Mouse (Mus musculus): ENCODE data around the gene Trim67.

Trim67 gene

DNA sequence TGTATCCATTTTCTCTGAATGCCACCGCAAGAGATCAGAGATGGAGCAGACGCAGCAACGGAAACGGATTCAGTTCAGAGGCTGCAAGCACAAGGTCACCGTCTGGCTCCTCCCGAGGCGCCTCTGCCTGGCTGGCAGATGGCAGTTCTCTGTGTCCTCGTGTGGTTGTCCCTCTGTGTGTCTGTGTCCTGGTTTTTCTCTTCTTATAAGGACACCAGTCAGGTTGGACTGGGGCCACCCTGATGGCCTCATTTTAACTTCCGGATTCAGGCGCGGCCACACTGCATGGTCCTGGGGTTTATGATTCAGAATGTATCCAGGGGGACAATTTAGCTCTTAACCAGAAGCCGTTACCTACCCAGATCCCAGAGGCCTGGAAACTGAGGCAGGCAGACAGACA lies 23.0 kb downstream of the Trim67 start:
- CTCF ChIA-PET = interaction anchor here in 1 of 4 experiments (0.8 to 1.2 kb wide), 2 partner anchors 9 to 22 kb away, joined by 3 to 4 read pairs; no protein-coding TSS in a partner anchor
- POLR2A ChIA-PET = no interaction called here

DNA sequence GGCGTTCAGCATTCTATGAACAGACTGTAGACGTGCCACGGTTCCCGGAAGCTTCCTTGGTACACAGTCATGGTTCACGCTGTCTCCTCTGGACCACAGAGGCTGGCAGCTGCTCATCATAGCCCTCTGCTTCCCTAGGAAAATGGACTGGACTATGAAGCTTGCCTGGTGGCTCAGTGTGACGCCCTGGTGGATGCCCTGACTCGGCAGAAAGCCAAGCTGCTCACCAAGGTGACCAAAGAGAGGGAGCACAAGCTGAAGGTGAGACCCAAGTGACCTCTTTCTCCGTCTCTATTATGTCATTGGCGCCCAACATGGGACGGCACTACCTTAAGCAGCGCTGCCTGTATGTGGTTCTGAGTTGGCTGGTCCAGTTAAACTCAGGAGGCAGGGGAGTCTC lies 24.0 kb downstream of the Trim67 start:
- ChIA-PET CTCF (interaction anchor here in 1 of 4 experiments (0.8 to 1.2 kb wide), 2 partner anchors 10 to 23 kb away, joined by 3 to 4 read pairs; no protein-coding TSS in a partner anchor), POLR2A (interaction anchor here in 2 of 4 experiments (0.7 to 1.0 kb wide), 3 partner anchors 11 to 209 kb away, joined by 3 read pairs; no protein-coding TSS in a partner anchor)

DNA sequence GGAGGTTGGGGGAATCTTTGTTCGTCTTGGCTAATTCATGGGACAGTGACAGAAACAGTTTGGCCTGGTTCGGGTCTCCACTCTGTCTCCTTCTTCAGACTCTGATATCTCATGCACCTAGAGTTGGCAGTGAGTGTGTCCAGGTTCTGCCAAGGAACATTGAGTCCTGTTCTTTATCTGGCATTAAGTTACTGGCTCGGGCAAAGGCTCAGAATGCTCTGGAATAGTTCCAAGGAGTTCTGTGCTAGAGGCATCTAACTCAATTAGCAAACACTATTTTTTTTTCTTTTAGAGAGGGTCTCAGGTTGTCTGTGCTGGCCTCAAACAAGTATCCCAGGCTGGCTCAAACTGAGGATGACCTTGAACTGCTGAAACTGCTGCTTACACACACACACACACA lies 24.5 kb downstream of the Trim67 start:
- CTCF ChIA-PET = no interaction called here

DNA sequence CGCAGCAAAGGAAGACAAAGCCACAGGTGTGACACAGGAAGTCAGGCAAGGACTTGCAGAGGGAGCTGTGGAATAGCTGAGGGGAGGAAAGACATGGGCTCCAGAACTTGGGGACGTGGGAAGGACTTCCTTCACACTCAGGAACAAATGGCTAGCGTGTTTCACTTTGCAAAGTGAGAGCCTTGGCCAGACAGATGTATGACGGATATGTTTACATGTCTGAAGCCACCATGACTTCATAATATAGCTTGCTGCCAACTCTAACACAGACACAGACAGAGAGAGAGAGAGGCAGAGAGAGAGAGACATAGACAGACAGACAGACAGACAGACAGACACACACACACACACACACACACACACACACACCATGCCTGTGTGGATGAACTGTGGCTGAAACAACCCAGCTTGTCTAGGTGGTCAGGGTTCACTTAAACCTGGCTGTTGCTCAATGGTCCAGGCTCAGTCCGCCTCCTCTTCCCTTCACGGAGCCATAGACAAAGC lies 26.8 kb downstream of the Trim67 start:
- CTCF ChIA-PET = interaction anchor here in 3 of 4 experiments (0.7 to 1.4 kb wide), 4 partner anchors 9 to 113 kb away, joined by 3 to 5 read pairs (median 3); partner anchors contain the start of gene Trim67 (in 2 of the 3)
- POLR2A ChIA-PET = interaction anchor here in 3 of 4 experiments (0.6 to 1.4 kb wide), 5 partner anchors 17 to 36 kb away, joined by 3 to 6 read pairs (median 3); no protein-coding TSS in a partner anchor

More for the DNA sequence above, 24.5 kb downstream of the Trim67 start:
- POLR2A ChIA-PET = interaction anchor here in 1 of 4 experiments (0.9 to 1.3 kb wide), 4 partner anchors 10 to 23 kb away, joined by 3 to 5 read pairs (median 3); no protein-coding TSS in a partner anchor

DNA sequence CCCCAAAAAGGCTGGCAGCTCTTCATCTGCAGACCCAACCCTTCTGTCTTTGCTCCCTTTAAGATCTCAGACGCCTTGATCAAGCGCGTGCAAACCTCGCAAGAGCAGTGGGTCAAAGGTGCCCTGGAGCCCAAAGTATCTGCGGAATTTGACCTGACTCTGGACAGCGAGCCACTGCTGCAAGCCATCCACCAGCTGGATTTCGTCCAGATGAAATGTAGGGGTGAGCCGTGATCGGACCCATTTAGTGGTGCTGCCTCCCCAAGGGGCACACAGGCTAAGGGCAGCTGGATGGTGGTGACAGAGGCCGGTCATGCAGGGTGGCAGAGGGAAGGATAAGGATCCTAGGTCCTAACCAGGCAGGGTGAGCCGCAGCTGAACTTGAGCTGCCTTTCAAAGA lies 27.2 kb downstream of the Trim67 start:
- POLR2A ChIA-PET = interaction anchor here in 3 of 4 experiments (0.6 to 1.4 kb wide), 5 partner anchors 16 to 36 kb away, joined by 3 to 6 read pairs (median 3); no protein-coding TSS in a partner anchor
- CTCF ChIA-PET = interaction anchor here in 3 of 4 experiments (0.9 to 1.4 kb wide), 3 partner anchors 10 to 27 kb away, joined by 3 to 5 read pairs (median 3); partner anchors contain the start of gene Trim67 (in 2 of the 3)

DNA sequence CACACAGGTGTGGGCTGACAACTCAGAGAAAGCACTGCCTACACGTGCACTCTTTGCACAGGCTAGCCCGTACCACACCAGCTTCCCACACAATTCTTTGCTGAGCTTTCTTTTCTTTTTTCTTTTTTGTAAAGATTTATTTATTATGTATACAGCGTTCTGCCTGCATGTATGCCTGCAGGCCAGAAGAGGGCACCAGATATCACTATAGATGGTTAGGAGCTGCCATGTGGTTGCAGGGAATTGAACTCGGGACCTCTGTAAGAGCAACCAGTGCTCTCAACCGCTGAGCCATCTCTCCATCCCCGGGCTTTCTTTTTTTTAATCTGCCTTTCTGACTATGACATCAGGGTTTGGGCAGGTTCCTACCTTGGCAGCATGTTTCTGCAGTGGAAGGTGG lies 30.6 kb downstream of the Trim67 start:
- CTCF ChIA-PET = interaction anchor here in 3 of 4 experiments (0.5 to 1.5 kb wide), 13 partner anchors 10 to 337 kb away, joined by 3 to 7 read pairs (median 3); partner anchors contain the start of gene Trim67 (in 1 of the 3)

DNA sequence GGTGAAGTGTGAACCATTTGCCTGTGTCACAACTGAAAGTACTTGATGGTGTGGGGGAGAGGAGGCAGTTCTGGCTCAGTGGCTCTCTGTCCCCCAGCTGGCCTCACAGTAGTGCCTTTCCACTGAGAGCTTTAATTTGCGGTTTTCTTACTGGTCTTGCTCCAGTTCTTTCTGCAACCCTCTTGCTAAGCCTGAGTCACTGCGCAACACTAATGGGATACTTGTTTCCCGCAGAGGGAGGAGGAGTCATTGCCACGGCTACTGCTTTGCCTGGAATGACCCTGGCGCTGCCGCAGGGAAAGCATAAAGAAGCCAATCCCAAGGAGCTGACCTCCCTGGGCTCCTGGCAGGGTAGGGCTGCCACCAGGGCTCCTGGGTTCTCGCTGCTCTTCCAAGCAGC lies 33.8 kb downstream of the Trim67 start:
- ChIA-PET POLR2A (interaction anchor here in 2 of 4 experiments (0.8 to 3.9 kb wide), 6 partner anchors 10 to 36 kb away, joined by 3 to 28 read pairs (median 6); partner anchors contain the start of genes 2810004N23Rik (in 1 of the 2), Gnpat (in 1 of the 2) and Trim67 (in 1 of the 2)), CTCF (interaction anchor here (0.5 to 1.6 kb wide), 17 partner anchors 9 to 652 kb away, joined by 3 to 6 read pairs (median 4); partner anchors contain the start of gene Trim67 (in 1 of the 4))

More for the DNA sequence above, 30.6 kb downstream of the Trim67 start:
- POLR2A ChIA-PET = interaction anchor here in 2 of 4 experiments (1.0 to 1.2 kb wide), 3 partner anchors 11 to 13 kb away, joined by 3 to 5 read pairs (median 3); no protein-coding TSS in a partner anchor

DNA sequence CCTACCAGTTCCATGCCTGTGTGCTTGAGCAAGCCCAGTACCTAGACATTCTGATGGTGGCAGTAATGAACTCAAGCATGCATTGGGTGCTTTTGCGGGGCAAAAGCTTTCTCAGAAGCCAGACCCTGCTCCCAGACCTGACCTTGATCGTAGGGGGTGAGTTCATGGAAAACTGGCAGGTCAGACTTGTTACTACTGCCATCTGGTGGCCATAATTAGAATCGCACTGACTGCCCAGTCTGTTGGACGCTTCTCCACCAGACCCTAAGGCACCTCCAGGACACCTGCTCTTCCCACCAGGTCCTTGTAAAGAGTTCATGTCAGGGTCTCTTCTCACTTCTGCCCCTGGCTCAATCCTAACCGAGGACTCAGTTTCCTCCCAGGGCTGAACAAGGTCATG lies 34.5 kb downstream of the Trim67 start:
- POLR2A ChIA-PET = interaction anchor here in 2 of 4 experiments (0.6 to 3.9 kb wide), 8 partner anchors 9 to 222 kb away, joined by 3 to 28 read pairs (median 5); partner anchors contain the start of genes 2810004N23Rik (in 2 of the 2), Gnpat (in 2 of the 2) and Trim67 (in 1 of the 2)
- CTCF ChIA-PET = interaction anchor here (0.5 to 1.6 kb wide), 17 partner anchors 8 to 101 kb away, joined by 3 to 8 read pairs (median 4); partner anchors contain the start of gene Trim67 (in 1 of the 4)

DNA sequence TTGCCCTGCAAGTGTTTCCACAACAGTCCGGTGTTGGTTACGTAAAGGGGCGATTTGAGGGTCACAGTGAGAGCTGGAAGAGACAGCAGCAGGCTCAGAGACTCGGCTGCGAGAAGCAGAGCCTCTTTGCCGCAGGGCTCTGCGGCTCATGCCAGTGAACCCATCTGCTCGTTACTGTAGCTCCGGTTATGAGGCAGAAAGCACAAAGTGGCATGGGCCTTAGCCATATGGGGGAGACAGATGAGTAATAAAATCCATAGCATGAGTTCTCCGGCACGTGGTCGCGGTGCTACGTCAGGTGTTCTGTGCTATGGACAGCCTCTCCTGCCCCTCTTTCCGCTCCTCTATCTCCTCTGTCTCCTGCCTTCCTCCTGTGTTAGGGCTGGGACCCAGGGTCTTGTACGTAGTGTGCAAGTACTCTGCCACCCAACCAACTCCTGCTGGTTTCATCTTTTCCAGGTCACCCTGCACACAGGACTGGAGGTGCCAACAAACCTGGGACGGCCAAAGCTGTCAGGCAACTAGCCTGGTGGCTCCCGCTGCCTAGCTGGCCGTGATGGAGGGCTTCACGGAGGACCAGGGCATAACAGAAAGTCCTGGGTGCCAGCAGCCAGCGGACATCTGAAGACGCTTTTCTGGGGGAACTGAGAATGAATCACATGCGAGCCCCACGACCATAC lies 35.8 kb downstream of the Trim67 start:
- ChIA-PET POLR2A (interaction anchor here in 2 of 4 experiments (0.6 to 3.9 kb wide), 13 partner anchors 8 to 224 kb away, joined by 3 to 28 read pairs (median 3); partner anchors contain the start of genes 2810004N23Rik (in 1 of the 2), Gnpat (in 1 of the 2) and Trim67 (in 1 of the 2)), CTCF (interaction anchor here (0.6 to 1.6 kb wide), 11 partner anchors 8 to 1983 kb away, joined by 3 to 8 read pairs (median 4); partner anchors contain the start of gene Trim67 (in 1 of the 4))

DNA sequence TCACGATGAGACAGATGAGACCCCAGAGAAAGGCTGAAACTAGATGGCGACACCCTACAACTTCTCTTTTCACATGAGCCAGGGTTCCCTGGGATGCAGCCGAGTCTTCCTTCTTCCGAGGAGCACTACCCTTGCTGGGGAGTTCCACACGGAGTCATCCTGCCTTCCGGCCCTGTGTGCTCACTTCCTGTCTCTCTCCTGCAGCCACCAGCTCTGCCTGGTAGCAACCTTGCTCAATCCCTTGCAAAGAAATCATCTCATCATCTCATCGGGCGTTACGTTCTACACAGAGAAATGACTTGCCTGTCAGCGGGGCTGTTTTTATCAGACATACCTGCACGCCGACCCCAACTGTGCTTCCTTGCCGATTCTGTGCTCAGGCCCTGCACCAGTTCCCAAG lies 37.2 kb downstream of the Trim67 start:
- ChIA-PET CTCF (interaction anchor here in 1 of 4 experiments (0.6 kb wide), 1 partner anchor 887 kb away, joined by 3 read pairs; no protein-coding TSS in a partner anchor), POLR2A (interaction anchor here (0.5 to 1.4 kb wide), 4 partner anchors 15 to 125 kb away, joined by 3 to 5 read pairs (median 4); partner anchors contain the start of gene Trim67 (in 2 of the 4))

DNA sequence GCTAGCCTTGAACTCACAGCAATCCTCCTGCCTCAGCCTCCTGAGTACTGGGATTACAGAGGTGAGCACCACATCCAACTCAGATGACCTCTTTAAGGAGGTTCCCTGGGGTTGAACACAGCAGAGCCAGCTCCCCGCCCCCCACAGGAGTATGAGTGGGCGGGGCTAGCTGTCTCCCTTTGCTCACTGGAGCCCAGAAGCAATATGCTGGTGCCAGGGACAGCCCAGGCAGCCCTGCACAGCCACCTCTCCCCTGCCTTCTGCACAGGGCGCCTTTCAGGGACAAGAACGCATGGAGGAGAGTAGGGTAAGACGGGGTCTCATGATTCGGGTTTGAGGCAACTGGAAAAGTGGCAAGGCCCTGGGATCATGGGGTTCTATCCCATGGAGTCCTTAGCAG lies 38.6 kb downstream of the Trim67 start:
- ChIA-PET POLR2A (interaction anchor here in 1 of 4 experiments (0.6 kb wide), 2 partner anchors 46 to 558 kb away, joined by 3 read pairs; no protein-coding TSS in a partner anchor), CTCF (no interaction called here)

DNA sequence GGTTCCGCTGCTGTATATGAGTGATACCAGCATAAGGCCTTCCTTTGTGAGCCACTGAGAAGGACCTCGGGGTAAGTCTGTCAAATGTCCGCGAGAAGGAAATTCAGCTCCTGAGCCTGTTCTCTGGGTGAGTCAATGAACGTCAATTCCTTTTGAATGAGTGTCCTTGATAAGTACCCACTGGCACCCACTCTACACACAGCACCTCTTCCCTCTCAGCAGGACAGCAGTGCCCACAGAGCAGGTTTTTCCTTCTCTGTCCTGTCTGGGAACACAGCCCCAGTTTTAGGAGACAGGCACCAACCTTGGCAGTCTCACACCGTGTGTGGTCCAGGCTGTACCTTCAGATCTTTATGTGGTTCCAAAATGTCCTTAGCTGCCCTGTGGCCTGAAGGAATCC lies 39.0 kb downstream of the Trim67 start:
- ChIA-PET CTCF (no interaction called here), POLR2A (no interaction called here)

DNA sequence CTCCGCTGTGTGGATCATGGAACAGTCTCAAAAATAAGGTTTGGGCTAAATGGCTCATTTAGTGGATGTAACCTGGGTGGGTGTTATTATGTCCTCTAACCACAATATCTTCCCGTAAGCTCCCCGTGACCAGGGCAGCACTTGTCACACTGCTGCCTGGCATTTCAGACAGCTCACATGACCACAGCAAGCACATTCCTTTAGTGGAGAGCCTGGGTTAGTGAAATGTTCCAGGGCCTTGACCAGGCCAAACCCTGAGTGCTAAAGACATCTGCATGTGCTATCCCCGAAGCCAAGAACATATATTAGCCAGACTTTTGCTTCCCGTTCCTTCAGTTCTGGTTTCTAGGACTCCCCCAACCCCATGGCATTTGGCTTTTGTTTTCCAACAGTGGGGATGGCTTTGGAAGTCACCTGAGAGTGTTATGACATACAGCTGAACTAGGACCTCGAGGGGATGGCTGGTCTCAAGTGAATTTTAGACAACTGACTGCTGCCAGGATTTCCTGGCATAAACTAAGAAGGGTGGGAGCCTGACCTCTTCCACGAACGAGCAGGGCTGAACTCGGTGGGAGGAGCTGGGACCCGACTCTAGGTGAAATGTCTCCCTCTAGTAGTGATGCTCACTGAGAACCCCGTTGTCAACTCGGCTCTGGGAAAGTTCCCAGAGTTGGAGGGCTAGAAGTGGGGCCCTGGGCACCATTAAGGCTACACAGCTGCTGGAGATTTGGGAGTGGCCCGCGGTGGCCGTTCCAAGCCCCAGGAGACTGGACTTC lies 40.7 kb downstream of the Trim67 start:
- CTCF ChIA-PET = interaction anchor here in 2 of 4 experiments (0.6 to 1.3 kb wide), 4 partner anchors 10 to 1037 kb away, joined by 3 to 5 read pairs (median 4); no protein-coding TSS in a partner anchor
- POLR2A ChIA-PET = interaction anchor here in 1 of 4 experiments (0.8 to 1.4 kb wide), 4 partner anchors 10 to 29 kb away, joined by 3 to 4 read pairs (median 3); partner anchors contain the start of genes 2810004N23Rik and Gnpat

DNA sequence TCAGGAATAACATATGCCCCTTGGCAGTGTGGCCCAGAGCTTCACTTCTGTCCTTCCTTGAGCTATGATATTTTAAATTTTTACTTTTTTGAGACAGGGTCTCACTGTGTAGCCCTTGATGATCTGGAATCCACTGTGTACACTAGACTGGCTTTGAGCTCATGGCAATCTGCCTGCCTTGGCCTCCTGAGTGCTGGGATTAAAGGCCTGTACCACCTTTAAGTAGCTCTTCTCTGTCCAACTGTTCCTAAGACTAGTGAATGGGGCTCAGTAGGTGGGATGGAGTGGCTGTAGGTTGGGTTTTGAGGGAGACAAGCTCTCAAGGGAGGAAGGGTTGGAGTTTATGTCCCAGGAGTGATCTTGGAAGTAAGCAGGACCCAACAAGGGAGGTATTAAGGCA lies 43.0 kb downstream of the Trim67 start:
- ChIA-PET CTCF (interaction anchor here in 3 of 4 experiments (0.9 to 2.7 kb wide), 7 partner anchors 8 to 60 kb away, joined by 3 to 11 read pairs (median 4); no protein-coding TSS in a partner anchor), POLR2A (interaction anchor here (0.6 to 3.5 kb wide), 21 partner anchors 8 to 1703 kb away, joined by 3 to 28 read pairs (median 4); partner anchors contain the start of genes 2810004N23Rik (in 2 of the 4), Gnpat (in 2 of the 4) and Tsnax (in 1 of the 4))

DNA sequence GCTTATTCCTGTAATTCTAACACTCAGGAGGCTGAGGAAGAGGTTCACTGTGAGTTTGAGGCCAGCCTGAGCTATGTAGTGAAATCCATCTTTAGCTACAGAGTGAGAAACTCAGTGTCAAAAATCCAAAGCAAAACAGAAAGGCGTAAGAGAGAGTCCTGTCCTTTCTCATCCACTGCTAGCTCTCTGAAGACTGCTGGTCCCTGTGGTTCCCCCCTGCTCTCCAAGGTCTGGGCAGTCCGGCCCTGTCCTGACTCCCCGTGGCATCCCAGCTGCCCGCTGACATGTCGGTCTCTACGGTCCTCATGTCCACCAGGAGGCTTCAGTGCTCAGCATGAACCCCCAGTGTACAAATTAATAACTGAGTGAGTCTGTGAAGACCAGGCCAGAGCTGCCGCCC lies 43.4 kb downstream of the Trim67 start:
- ChIA-PET CTCF (interaction anchor here in 3 of 4 experiments (0.8 to 2.7 kb wide), 8 partner anchors 8 to 173 kb away, joined by 3 to 11 read pairs (median 4); partner anchors contain the start of gene 2310022B05Rik (in 1 of the 3)), POLR2A (interaction anchor here (0.5 to 3.5 kb wide), 22 partner anchors 9 to 747 kb away, joined by 3 to 28 read pairs (median 4); partner anchors contain the start of genes 2810004N23Rik (in 3 of the 4), Gnpat (in 3 of the 4) and Tsnax (in 1 of the 4))

DNA sequence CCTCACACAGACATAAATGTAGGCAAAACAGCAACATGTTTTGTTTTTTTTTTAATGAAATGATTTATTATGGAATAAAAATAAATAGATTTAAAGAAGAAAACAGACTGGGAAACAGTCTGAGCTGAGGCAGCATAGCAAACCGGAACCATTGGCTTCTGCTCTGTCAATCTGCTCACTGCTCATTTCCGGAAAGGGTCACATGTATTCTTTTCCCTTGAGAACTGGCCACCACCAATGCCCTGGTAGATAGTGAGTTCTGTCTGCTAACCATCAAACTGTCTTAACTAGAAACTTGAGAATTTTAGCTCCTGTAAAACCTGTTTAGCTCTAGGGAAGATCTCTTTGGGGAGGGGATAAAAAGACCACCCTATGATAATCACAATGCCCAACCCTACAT lies 44.0 kb downstream of the Trim67 start:
- ChIA-PET CTCF (interaction anchor here (0.7 to 2.7 kb wide), 9 partner anchors 9 to 427 kb away, joined by 3 to 11 read pairs (median 4); partner anchors contain the start of gene 2310022B05Rik (in 1 of the 4)), POLR2A (interaction anchor here in 3 of 4 experiments (0.5 to 3.5 kb wide), 16 partner anchors 9 to 747 kb away, joined by 3 to 28 read pairs (median 4); partner anchors contain the start of genes 2810004N23Rik (in 3 of the 3), Gnpat (in 3 of the 3), Exoc8 (in 1 of the 3) and Sprtn (in 1 of the 3))

DNA sequence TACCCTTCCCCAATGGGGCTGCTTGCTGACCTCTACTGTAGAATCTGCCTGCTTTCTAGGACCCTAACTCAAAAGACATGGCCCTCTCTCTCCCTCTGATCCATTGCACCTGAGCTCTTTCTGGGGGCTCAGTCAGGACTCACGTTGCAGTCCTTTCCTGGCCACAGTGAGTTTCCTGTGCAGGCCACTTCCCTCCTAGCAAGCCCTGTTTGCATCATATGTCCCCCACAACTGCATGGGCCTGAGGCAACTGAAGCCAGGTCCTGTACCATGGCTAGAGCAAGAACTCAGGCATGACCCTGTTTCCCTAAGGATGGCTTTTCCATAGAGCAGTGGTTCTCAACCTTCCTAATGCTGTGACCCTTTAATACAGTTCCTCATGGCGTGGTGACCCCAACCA lies 45.1 kb downstream of the Trim67 start:
- POLR2A ChIA-PET = interaction anchor here in 2 of 4 experiments (0.9 to 3.5 kb wide), 5 partner anchors 11 to 60 kb away, joined by 3 to 28 read pairs (median 4); partner anchors contain the start of genes 2810004N23Rik (in 1 of the 2), Exoc8 (in 1 of the 2), Gnpat (in 1 of the 2) and Sprtn (in 1 of the 2)
- CTCF ChIA-PET = interaction anchor here (0.6 to 2.7 kb wide), 4 partner anchors 10 to 44 kb away, joined by 3 to 11 read pairs (median 4); no protein-coding TSS in a partner anchor
